Mouse (Mus musculus): Measurements from ENCODE around the gene Pde7b. TPM values are rescaled to one million over a fixed set of nuclear protein-coding genes. Genes with fewer than 3 reads are reported as not detected.

Pde7b gene
- polyA plus RNA-seq, 1 experiment: 9.5 TPM

Other genes with a start within 250 kb of the Pde7b start
- gene Ahi1, start 227.5 kb upstream of the Pde7b start, polyA plus RNA-seq (2012; ENCODE audit: insufficient read depth, insufficient read length, missing spikeins): 1.3 and 2.9 TPM in 2 replicates

Measured in brown adipose tissue, adult 24 weeks (tissue).